Mouse (Mus musculus): ENCODE measurements around the gene Tcf7l1. TPM values are rescaled to one million over a fixed set of nuclear protein-coding genes. Genes with fewer than 3 reads are reported as not detected.

Gene Tcf7l1
- total and polyA plus RNA-seq, 2 experiments from 2014 or later, result 1.3 to 9.2 TPM

- WGBS, result 80% methylated on average over 9 of the region's 9 CpGs
- Histone ChIP-seq H3K9me3 (replicated peaks; ENCODE audit: control insufficient read depth, low read length) (no peaks in the 10 kb centered on the region), H3K4me2 (ENCODE audit: low read depth, low read length) (no peak overlapping the region), H3K9ac (replicated peaks; ENCODE audit: low read depth, low read length) (no peak overlapping the region), H3K36me3 (replicated peaks; ENCODE audit: control insufficient read depth, insufficient read depth, low read length) (no peaks in the 10 kb centered on the region), H3K27ac (ENCODE audit: low read depth) (no peak overlapping the region), H3K4me3 (ENCODE audit: low read depth, low read length) (no peak overlapping the region), H3K27me3 (ENCODE audit: control insufficient read depth, insufficient read depth, low read length) (no peaks in the 10 kb centered on the region), H3K4me1 (ENCODE audit: control insufficient read depth, insufficient read depth) (peaks cover 43% of the 10 kb centered on the region)
- TF ChIP-seq CTCF (IDR thresholded peaks at IDR 0.05; ENCODE audit: low read depth), result no peak
- no peak for TF ChIP-seq EP300 (IDR thresholded peaks at IDR 0.05; ENCODE audit: low read depth)
- ATAC-seq (ENCODE audit: insufficient read depth, low read depth) (no peak), DNase-seq (ENCODE audit: low spot score) (no peak)
These were observed 97.5 kb downstream of the Tcf7l1 start for GRCm38 (mm10) chr6:72691549-72691948.

- Histone ChIP-seq H3K4me3 (ENCODE audit: low read depth, low read length) (no peak overlapping the region), H3K9ac (replicated peaks; ENCODE audit: low read depth, low read length) (no peak overlapping the region), H3K27ac (ENCODE audit: low read depth) (peak overlapping the region; percentile 31), H3K4me1 (ENCODE audit: control insufficient read depth, insufficient read depth) (peaks cover 40% of the 10 kb centered on the region), H3K4me2 (ENCODE audit: low read depth, low read length) (0 out of 2 replicates have a peak overlapping the region, but pooled peaks have one; percentile 4), H3K27me3 (ENCODE audit: control insufficient read depth, insufficient read depth, low read length) (no peaks in the 10 kb centered on the region), H3K36me3 (replicated peaks; ENCODE audit: control insufficient read depth, insufficient read depth, low read length) (no peaks in the 10 kb centered on the region), H3K9me3 (replicated peaks; ENCODE audit: control insufficient read depth, low read length) (no peaks in the 10 kb centered on the region)
- DNase-seq (ENCODE audit: low spot score), result no peak
- TF ChIP-seq CTCF (IDR thresholded peaks at IDR 0.05; ENCODE audit: low read depth), result no peak
- ATAC-seq (ENCODE audit: insufficient read depth, low read depth), result no peak
- 43% methylated on average over 10 of the region's 10 CpGs for WGBS
These were observed 98.5 kb downstream of the Tcf7l1 start for GRCm38 (mm10) chr6:72690595-72690994.

DNA sequence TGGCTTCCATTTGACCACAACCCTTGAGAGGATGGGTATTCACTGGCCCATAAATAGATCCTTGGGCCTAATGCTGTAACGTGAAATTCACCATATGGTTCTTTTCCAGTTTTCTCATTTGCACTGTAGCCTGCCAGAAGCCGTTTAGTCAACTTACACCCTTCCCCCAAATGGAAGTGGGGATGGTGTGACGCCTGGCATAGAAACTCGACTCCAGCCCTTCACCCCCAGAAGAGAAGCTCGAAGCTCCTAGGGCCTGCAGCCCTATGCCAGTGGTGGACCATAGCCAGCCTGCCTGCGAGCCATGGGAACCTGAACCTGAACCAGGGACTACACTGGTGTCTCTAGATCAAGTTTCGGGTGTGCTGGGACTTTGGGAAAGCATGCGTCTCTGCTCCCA, 99.1 kb downstream of the Tcf7l1 start:
- Histone ChIP-seq H3K4me2 (ENCODE audit: low read depth, low read length) (no peak overlapping the region), H3K27me3 (ENCODE audit: control insufficient read depth, insufficient read depth, low read length) (no peaks in the 10 kb centered on the region), H3K9me3 (replicated peaks; ENCODE audit: control insufficient read depth, low read length) (no peaks in the 10 kb centered on the region), H3K27ac (ENCODE audit: low read depth) (peak overlapping the region; percentile 31; the same call in 1 of the 2 replicates), H3K36me3 (replicated peaks; ENCODE audit: control insufficient read depth, insufficient read depth, low read length) (no peaks in the 10 kb centered on the region), H3K4me3 (ENCODE audit: low read depth, low read length) (no peak overlapping the region), H3K9ac (replicated peaks; ENCODE audit: low read depth, low read length) (no peak overlapping the region), H3K4me1 (ENCODE audit: control insufficient read depth, insufficient read depth) (peaks cover 42% of the 10 kb centered on the region)
- ATAC-seq (ENCODE audit: insufficient read depth, low read depth), result no peak
- TF ChIP-seq CTCF (IDR thresholded peaks at IDR 0.05; ENCODE audit: low read depth) (no peak), EP300 (IDR thresholded peaks at IDR 0.05; ENCODE audit: low read depth) (no peak)
- 73% methylated on average over 8 of the region's 8 CpGs for WGBS
- DNase-seq (ENCODE audit: low spot score), result no peak

GRCm38 (mm10) chr6:72689046-72689445, 100.0 kb downstream of the Tcf7l1 start:
- WGBS, result 53% methylated on average over 5 of the region's 5 CpGs
- ATAC-seq (ENCODE audit: insufficient read depth, low read depth) (no peak), DNase-seq (ENCODE audit: low spot score) (no peak)
- Histone ChIP-seq H3K27ac (ENCODE audit: low read depth) (no peak overlapping the region), H3K4me1 (ENCODE audit: control insufficient read depth, insufficient read depth) (peaks cover 39% of the 10 kb centered on the region), H3K27me3 (ENCODE audit: control insufficient read depth, insufficient read depth, low read length) (no peaks in the 10 kb centered on the region), H3K9ac (replicated peaks; ENCODE audit: low read depth, low read length) (no peak overlapping the region), H3K4me2 (ENCODE audit: low read depth, low read length) (no peak overlapping the region), H3K4me3 (ENCODE audit: low read depth, low read length) (no peak overlapping the region), H3K36me3 (replicated peaks; ENCODE audit: control insufficient read depth, insufficient read depth, low read length) (no peaks in the 10 kb centered on the region), H3K9me3 (replicated peaks; ENCODE audit: control insufficient read depth, low read length) (no peaks in the 10 kb centered on the region)
- TF ChIP-seq CTCF (IDR thresholded peaks at IDR 0.05; ENCODE audit: low read depth), result no peak
- TF ChIP-seq EP300 (IDR thresholded peaks at IDR 0.05; ENCODE audit: low read depth), result no peak

- 33% methylated on average over 9 of the region's 9 CpGs for WGBS
- Histone ChIP-seq H3K27ac (ENCODE audit: low read depth) (peak overlapping the region; percentile 65), H3K4me1 (ENCODE audit: control insufficient read depth, insufficient read depth) (peaks cover 34% of the 10 kb centered on the region), H3K9ac (replicated peaks; ENCODE audit: low read depth, low read length) (no peak overlapping the region), H3K4me3 (ENCODE audit: low read depth, low read length) (no peak overlapping the region), H3K4me2 (ENCODE audit: low read depth, low read length) (no peak overlapping the region), H3K36me3 (replicated peaks; ENCODE audit: control insufficient read depth, insufficient read depth, low read length) (no peaks in the 10 kb centered on the region), H3K9me3 (replicated peaks; ENCODE audit: control insufficient read depth, low read length) (no peaks in the 10 kb centered on the region), H3K27me3 (ENCODE audit: control insufficient read depth, insufficient read depth, low read length) (no peaks in the 10 kb centered on the region)
- DNase-seq (ENCODE audit: low spot score), result peak; percentile 49
- peak; percentile 62 for ATAC-seq (ENCODE audit: insufficient read depth, low read depth)
- TF ChIP-seq EP300 (IDR thresholded peaks at IDR 0.05; ENCODE audit: low read depth), result no peak
- no peak for TF ChIP-seq CTCF (IDR thresholded peaks at IDR 0.05; ENCODE audit: low read depth)
These were observed 103.9 kb downstream of the Tcf7l1 start for GRCm38 (mm10) chr6:72685165-72685564.

DNA sequence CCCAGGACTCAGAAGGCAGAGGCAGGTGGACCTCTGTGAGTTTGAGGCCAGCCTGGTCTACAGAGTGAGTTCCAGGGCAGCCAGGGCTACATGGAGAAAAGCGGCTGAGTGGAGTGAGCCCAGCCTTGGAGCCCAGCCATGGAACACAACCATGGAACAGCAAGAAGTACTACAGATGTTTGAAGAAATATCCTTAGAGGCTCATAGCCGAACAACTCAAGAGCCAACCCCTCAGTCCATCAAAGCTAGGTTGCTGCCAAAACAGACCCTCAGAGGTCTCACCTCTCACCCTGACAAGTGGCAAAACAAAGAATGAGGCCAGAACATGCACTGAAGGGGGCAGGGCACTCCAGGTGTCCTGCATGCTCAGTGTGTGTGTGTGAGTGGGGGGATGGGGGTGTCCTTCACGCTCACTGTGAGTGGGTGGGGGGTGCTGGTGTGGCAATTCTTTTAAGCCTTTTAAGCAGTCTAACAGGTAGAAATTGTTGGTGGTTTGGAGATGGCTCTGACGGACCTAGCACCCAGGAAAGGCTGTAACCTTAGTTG, 104.7 kb downstream of the Tcf7l1 start:
- H3K4me2 ChIP-seq (ENCODE audit: low read depth, low read length), result no peak overlapping the region
- H3K9me3 ChIP-seq (replicated peaks; ENCODE audit: control insufficient read depth, low read length), result no peaks in the 10 kb centered on the region
- ATAC-seq (ENCODE audit: insufficient read depth, low read depth), result no peak
- H3K36me3 ChIP-seq (replicated peaks; ENCODE audit: control insufficient read depth, insufficient read depth, low read length), result no peaks in the 10 kb centered on the region
- no peak for DNase-seq (ENCODE audit: low spot score)
- H3K4me3 ChIP-seq (ENCODE audit: low read depth, low read length), result no peak overlapping the region
- no peak overlapping the region for H3K9ac ChIP-seq (replicated peaks; ENCODE audit: low read depth, low read length)
- H3K27me3 ChIP-seq (ENCODE audit: control insufficient read depth, insufficient read depth, low read length), result no peaks in the 10 kb centered on the region
- peaks cover 34% of the 10 kb centered on the region for H3K4me1 ChIP-seq (ENCODE audit: control insufficient read depth, insufficient read depth)
- no peak for TF ChIP-seq EP300 (IDR thresholded peaks at IDR 0.05; ENCODE audit: low read depth)
- TF ChIP-seq CTCF (IDR thresholded peaks at IDR 0.05; ENCODE audit: low read depth), result no peak
- 68% methylated on average over 4 of the region's 4 CpGs for WGBS
- H3K27ac ChIP-seq (ENCODE audit: low read depth), result peak overlapping the region; percentile 65
